Mouse (Mus musculus): ENCODE measurements around the gene Psmb1. TPM values are rescaled to one million over a fixed set of nuclear protein-coding genes. Genes with fewer than 3 reads are reported as not detected.
"Not testable (repeated sequence)": the region's sequence is repeated elsewhere in the genome, so short reads cannot be mapped to it uniquely, and the experiment has no call there.

Psmb1 gene
- 227 and 231 TPM in 2 replicates for polyA plus RNA-seq (2015; fragmentation: Nextera tagmentation; extraction: Ambion mirVana)

- peaks cover 8% of the 10 kb centered on the region; the same call in 1 of the 2 replicates for H3K36me3 ChIP-seq (ENCODE audit: control insufficient read depth, insufficient read depth, low read length)
- peak within 1 kb of the TSS; percentile 96 for H3K4me2 ChIP-seq (ENCODE audit: low read depth, low read length)
- under 1% methylated on average over 63 of the region's 63 CpGs for WGBS
- H3K4me1 ChIP-seq (ENCODE audit: control insufficient read depth, insufficient read depth, low read length): peaks cover 24% of the 10 kb centered on the region
- peak within 1 kb of the TSS; percentile 96 for H3K27ac ChIP-seq (ENCODE audit: low read length)
- H3K9ac ChIP-seq (ENCODE audit: low read length): peak within 1 kb of the TSS; percentile 94
- ATAC-seq (ENCODE audit: insufficient read depth, low FRiP score): peak; percentile 94
- no peaks in the 10 kb centered on the region for H3K27me3 ChIP-seq (ENCODE audit: control insufficient read depth, insufficient read depth, low read length)
- H3K4me3 ChIP-seq (replicated peaks; ENCODE audit: low read length): peak within 1 kb of the TSS; percentile 97
- H3K9me3 ChIP-seq (replicated peaks; ENCODE audit: control insufficient read depth, low read length): no peaks in the 10 kb centered on the region
Measured at GRCm38 (mm10) chr17:15499656-15500394, at the start of gene Psmb1, which contains the start of gene Tbp. Gene Psmb1, minus strand, starts transcription at chr17:15499751. Gene Tbp, plus strand, starts transcription at chr17:15499888.

- Histone ChIP-seq H3K9ac (ENCODE audit: low read length) (no peak overlapping the region), H3K9me3 (replicated peaks; ENCODE audit: control insufficient read depth, low read length) (no peaks in the 10 kb centered on the region), H3K27me3 (ENCODE audit: control insufficient read depth, insufficient read depth, low read length) (no peaks in the 10 kb centered on the region), H3K36me3 (ENCODE audit: control insufficient read depth, insufficient read depth, low read length) (no peaks in the 10 kb centered on the region), H3K27ac (ENCODE audit: low read length) (no peak overlapping the region), H3K4me3 (replicated peaks; ENCODE audit: low read length) (no peak overlapping the region), H3K4me2 (ENCODE audit: low read depth, low read length) (no peak overlapping the region), H3K4me1 (ENCODE audit: control insufficient read depth, insufficient read depth, low read length) (no peaks in the 10 kb centered on the region)
- no peak for ATAC-seq (ENCODE audit: insufficient read depth, low FRiP score)
- 66% methylated on average over 4 of the region's 4 CpGs for WGBS
Measured at GRCm38 (mm10) chr17:15546440-15546839, 46.9 kb upstream of the Psmb1 start.

- H3K27me3 ChIP-seq (ENCODE audit: control insufficient read depth, insufficient read depth, low read length); ATAC-seq (ENCODE audit: insufficient read depth, low FRiP score); H3K4me2 ChIP-seq (ENCODE audit: low read depth, low read length); H3K4me1 ChIP-seq (ENCODE audit: control insufficient read depth, insufficient read depth, low read length); H3K27ac ChIP-seq (ENCODE audit: low read length); H3K9ac ChIP-seq (ENCODE audit: low read length); H3K36me3 ChIP-seq (ENCODE audit: control insufficient read depth, insufficient read depth, low read length); H3K9me3 ChIP-seq (replicated peaks; ENCODE audit: control insufficient read depth, low read length); H3K4me3 ChIP-seq (replicated peaks; ENCODE audit: low read length): not testable (repeated sequence)
- WGBS: 57% methylated on average over 4 of the region's 4 CpGs
Measured at GRCm38 (mm10) chr17:15543868-15544267, 44.3 kb upstream of the Psmb1 start.

- H3K27me3 ChIP-seq (ENCODE audit: control insufficient read depth, insufficient read depth, low read length): peaks cover 3% of the 10 kb centered on the region; the same call in 1 of the 2 replicates
- H3K36me3 ChIP-seq (ENCODE audit: control insufficient read depth, insufficient read depth, low read length): no peaks in the 10 kb centered on the region
- no peak overlapping the region for H3K4me2 ChIP-seq (ENCODE audit: low read depth, low read length)
- no peak overlapping the region for H3K9ac ChIP-seq (ENCODE audit: low read length)
- no peak overlapping the region for H3K4me3 ChIP-seq (replicated peaks; ENCODE audit: low read length)
- WGBS: 75% methylated on average over 4 of the region's 4 CpGs
- H3K4me1 ChIP-seq (ENCODE audit: control insufficient read depth, insufficient read depth, low read length): no peaks in the 10 kb centered on the region
- ATAC-seq (ENCODE audit: insufficient read depth, low FRiP score): no peak
- H3K9me3 ChIP-seq (replicated peaks; ENCODE audit: control insufficient read depth, low read length): no peaks in the 10 kb centered on the region
- no peak overlapping the region for H3K27ac ChIP-seq (ENCODE audit: low read length)
Measured at GRCm38 (mm10) chr17:15540309-15540708, 40.8 kb upstream of the Psmb1 start.

- Histone ChIP-seq H3K36me3 (ENCODE audit: control insufficient read depth, insufficient read depth, low read length) (no peaks in the 10 kb centered on the region), H3K4me3 (replicated peaks; ENCODE audit: low read length) (peak overlapping the region; percentile 52), H3K4me2 (ENCODE audit: low read depth, low read length) (peak overlapping the region; percentile 77), H3K27me3 (ENCODE audit: control insufficient read depth, insufficient read depth, low read length) (peaks cover 3% of the 10 kb centered on the region; the same call in 1 of the 2 replicates), H3K4me1 (ENCODE audit: control insufficient read depth, insufficient read depth, low read length) (no peaks in the 10 kb centered on the region), H3K9me3 (replicated peaks; ENCODE audit: control insufficient read depth, low read length) (no peaks in the 10 kb centered on the region), H3K9ac (ENCODE audit: low read length) (peak overlapping the region; percentile 67), H3K27ac (ENCODE audit: low read length) (no peak overlapping the region)
- ATAC-seq (ENCODE audit: insufficient read depth, low FRiP score): no peak
- 1% methylated on average over 33 of the region's 33 CpGs for WGBS
Measured at GRCm38 (mm10) chr17:15536457-15536904, 36.9 kb upstream of the Psmb1 start.

GRCm38 (mm10) chr17:15535943-15536342, 36.4 kb upstream of the Psmb1 start:
- no peaks in the 10 kb centered on the region for H3K9me3 ChIP-seq (replicated peaks; ENCODE audit: control insufficient read depth, low read length)
- WGBS: 22% methylated on average over 8 of the region's 8 CpGs
- no peak overlapping the region for H3K27ac ChIP-seq (ENCODE audit: low read length)
- no peaks in the 10 kb centered on the region for H3K36me3 ChIP-seq (ENCODE audit: control insufficient read depth, insufficient read depth, low read length)
- H3K9ac ChIP-seq (ENCODE audit: low read length): no peak overlapping the region
- H3K4me2 ChIP-seq (ENCODE audit: low read depth, low read length): peak overlapping the region; percentile 77
- H3K4me1 ChIP-seq (ENCODE audit: control insufficient read depth, insufficient read depth, low read length): no peaks in the 10 kb centered on the region
- ATAC-seq (ENCODE audit: insufficient read depth, low FRiP score): no peak
- peaks cover 3% of the 10 kb centered on the region; the same call in 1 of the 2 replicates for H3K27me3 ChIP-seq (ENCODE audit: control insufficient read depth, insufficient read depth, low read length)
- H3K4me3 ChIP-seq (replicated peaks; ENCODE audit: low read length): peak overlapping the region; percentile 52

GRCm38 (mm10) chr17:15535162-15535800, 35.7 kb upstream of the Psmb1 start:
- WGBS: 60% methylated on average over 11 of the region's 11 CpGs

GRCm38 (mm10) chr17:15530141-15530540, 30.6 kb upstream of the Psmb1 start:
- WGBS: 10% methylated on average over 5 of the region's 5 CpGs
- Histone ChIP-seq H3K36me3 (ENCODE audit: control insufficient read depth, insufficient read depth, low read length) (0 out of 2 replicates have a peak, but pooled peaks cover 5% of the 10 kb centered on the region), H3K27me3 (ENCODE audit: control insufficient read depth, insufficient read depth, low read length) (no peaks in the 10 kb centered on the region), H3K4me1 (ENCODE audit: control insufficient read depth, insufficient read depth, low read length) (peaks cover 14% of the 10 kb centered on the region), H3K9me3 (replicated peaks; ENCODE audit: control insufficient read depth, low read length) (no peaks in the 10 kb centered on the region), H3K9ac (ENCODE audit: low read length) (no peak overlapping the region), H3K4me3 (replicated peaks; ENCODE audit: low read length) (no peak overlapping the region), H3K4me2 (ENCODE audit: low read depth, low read length) (no peak overlapping the region), H3K27ac (ENCODE audit: low read length) (no peak overlapping the region)
- ATAC-seq (ENCODE audit: insufficient read depth, low FRiP score): no peak

More at GRCm38 (mm10) chr17:15535162-15535800, 35.7 kb upstream of the Psmb1 start:
- Histone ChIP-seq H3K9me3 (replicated peaks; ENCODE audit: control insufficient read depth, low read length) (no peaks in the 10 kb centered on the region), H3K36me3 (ENCODE audit: control insufficient read depth, insufficient read depth, low read length) (no peaks in the 10 kb centered on the region), H3K4me1 (ENCODE audit: control insufficient read depth, insufficient read depth, low read length) (no peaks in the 10 kb centered on the region), H3K4me3 (replicated peaks; ENCODE audit: low read length) (no peak overlapping the region), H3K9ac (ENCODE audit: low read length) (no peak overlapping the region), H3K27me3 (ENCODE audit: control insufficient read depth, insufficient read depth, low read length) (peaks cover 3% of the 10 kb centered on the region; the same call in 1 of the 2 replicates), H3K27ac (ENCODE audit: low read length) (no peak overlapping the region), H3K4me2 (ENCODE audit: low read depth, low read length) (no peak overlapping the region)
- no peak for ATAC-seq (ENCODE audit: insufficient read depth, low FRiP score)

- H3K27me3 ChIP-seq (ENCODE audit: control insufficient read depth, insufficient read depth, low read length): no peaks in the 10 kb centered on the region
- ATAC-seq (ENCODE audit: insufficient read depth, low FRiP score): no peak
Measured at GRCm38 (mm10) chr17:15528887-15529286, 29.3 kb upstream of the Psmb1 start.

More at GRCm38 (mm10) chr17:15528887-15529286, 29.3 kb upstream of the Psmb1 start:
- H3K9ac ChIP-seq (ENCODE audit: low read length): no peak overlapping the region
- H3K36me3 ChIP-seq (ENCODE audit: control insufficient read depth, insufficient read depth, low read length): 0 out of 2 replicates have a peak, but pooled peaks cover 11% of the 10 kb centered on the region
- 68% methylated on average over 2 of the region's 2 CpGs for WGBS
- no peaks in the 10 kb centered on the region for H3K9me3 ChIP-seq (replicated peaks; ENCODE audit: control insufficient read depth, low read length)
- no peak overlapping the region for H3K4me2 ChIP-seq (ENCODE audit: low read depth, low read length)
- H3K4me3 ChIP-seq (replicated peaks; ENCODE audit: low read length): no peak overlapping the region
- H3K27ac ChIP-seq (ENCODE audit: low read length): no peak overlapping the region
- H3K4me1 ChIP-seq (ENCODE audit: control insufficient read depth, insufficient read depth, low read length): peaks cover 14% of the 10 kb centered on the region
